Mouse (Mus musculus): Measurements from ENCODE around the gene Ttc37. TPM values are rescaled to one million over a fixed set of nuclear protein-coding genes. Genes with fewer than 3 reads are reported as not detected.

Ttc37 gene
- polyA plus RNA-seq (2015; fragmentation: Nextera tagmentation; extraction: Ambion mirVana), result 8.9 and 9.1 TPM in 2 replicates

GRCm38 (mm10) chr13:76098493-76099303 lies at the start of gene Ttc37, which contains the start of gene Arsk:
TSS of gene Ttc37 (plus strand) at chr13:76098734.
TSS of gene Arsk (minus strand) at chr13:76098660.
- Histone ChIP-seq H3K36me3 (no peaks in the 10 kb centered on the region), H3K4me3 (peak within 1 kb of the TSS; percentile 66), H3K9me3 (no peaks in the 10 kb centered on the region), H3K27me3 (no peaks in the 10 kb centered on the region), H3K27ac (replicated peaks) (peak within 1 kb of the TSS; percentile 74), H3K4me2 (peak within 1 kb of the TSS; percentile 71), H3K9ac (peak within 1 kb of the TSS; percentile 61), H3K4me1 (replicated peaks) (peaks cover 9% of the 10 kb centered on the region)
- ATAC-seq (ENCODE audit: low FRiP score, low read depth), result peak; percentile 98
- under 1% methylated on average over 34 of the region's 34 CpGs for WGBS

- peak; percentile 80 for ATAC-seq (ENCODE audit: low FRiP score, low read depth)
- Histone ChIP-seq H3K27ac (replicated peaks) (peak overlapping the region; percentile 51), H3K9ac (peak overlapping the region; percentile 54), H3K27me3 (peaks cover 28% of the 10 kb centered on the region), H3K4me2 (peak overlapping the region; percentile 82), H3K9me3 (no peaks in the 10 kb centered on the region), H3K4me1 (replicated peaks) (peaks cover 12% of the 10 kb centered on the region), H3K36me3 (no peaks in the 10 kb centered on the region), H3K4me3 (peak overlapping the region; percentile 54)
- WGBS, result under 1% methylated on average over 59 of the region's 59 CpGs
Observed at GRCm38 (mm10) chr13:76055391-76056232, 42.9 kb upstream of the Ttc37 start.

- WGBS, result under 1% methylated on average over 34 of the region's 34 CpGs
- peak overlapping the region; percentile 54 for H3K4me3 ChIP-seq
- H3K9ac ChIP-seq, result peak overlapping the region; percentile 54
- no peaks in the 10 kb centered on the region for H3K9me3 ChIP-seq
- peak; percentile 92 for ATAC-seq (ENCODE audit: low FRiP score, low read depth)
- peaks cover 28% of the 10 kb centered on the region for H3K27me3 ChIP-seq
- peak overlapping the region; percentile 51 for H3K27ac ChIP-seq (replicated peaks)
- H3K36me3 ChIP-seq, result no peaks in the 10 kb centered on the region
- peak overlapping the region; percentile 82 for H3K4me2 ChIP-seq
- H3K4me1 ChIP-seq (replicated peaks), result peaks cover 12% of the 10 kb centered on the region
Observed at GRCm38 (mm10) chr13:76056261-76056724, 42.2 kb upstream of the Ttc37 start.

GRCm38 (mm10) chr13:76056896-76057266 lies 41.7 kb upstream of the Ttc37 start, which contains the start of gene Gpr150:
TSS of gene Gpr150 (minus strand) at chr13:76056996.
- ATAC-seq (ENCODE audit: low FRiP score, low read depth), result peak; percentile 39; the same call in 1 of the 2 replicates
- peaks cover 28% of the 10 kb centered on the region for H3K27me3 ChIP-seq
- WGBS, result 10% methylated on average over 10 of the region's 10 CpGs

GRCm38 (mm10) chr13:76057267-76058069 lies 41.1 kb upstream of the Ttc37 start:
- peak overlapping the region; percentile 82 for H3K4me2 ChIP-seq
- no peak overlapping the region for H3K27ac ChIP-seq (replicated peaks)
- no peaks in the 10 kb centered on the region for H3K36me3 ChIP-seq
- H3K9me3 ChIP-seq, result no peaks in the 10 kb centered on the region
- H3K9ac ChIP-seq, result no peak overlapping the region
- peaks cover 12% of the 10 kb centered on the region for H3K4me1 ChIP-seq (replicated peaks)
- H3K27me3 ChIP-seq, result peaks cover 28% of the 10 kb centered on the region
- peak overlapping the region; percentile 54; the same call in 1 of the 2 replicates for H3K4me3 ChIP-seq
- 72% methylated on average over 10 of the region's 10 CpGs for WGBS
- no peak for ATAC-seq (ENCODE audit: low FRiP score, low read depth)

More at GRCm38 (mm10) chr13:76056896-76057266, 41.7 kb upstream of the Ttc37 start, which contains the start of gene Gpr150:
- Histone ChIP-seq H3K9me3 (no peaks in the 10 kb centered on the region), H3K36me3 (no peaks in the 10 kb centered on the region), H3K4me2 (peak within 1 kb of the TSS; percentile 82), H3K4me1 (replicated peaks) (peaks cover 12% of the 10 kb centered on the region), H3K9ac (peak within 1 kb of the TSS; percentile 54), H3K27ac (replicated peaks) (peak within 1 kb of the TSS; percentile 51), H3K4me3 (peak within 1 kb of the TSS; percentile 54)

GRCm38 (mm10) chr13:76059591-76059990 lies 38.9 kb upstream of the Ttc37 start:
- Histone ChIP-seq H3K4me2 (no peak overlapping the region), H3K4me3 (no peak overlapping the region), H3K27ac (replicated peaks) (no peak overlapping the region), H3K36me3 (no peaks in the 10 kb centered on the region), H3K9me3 (no peaks in the 10 kb centered on the region), H3K27me3 (peaks cover 15% of the 10 kb centered on the region), H3K9ac (no peak overlapping the region), H3K4me1 (replicated peaks) (peaks cover 12% of the 10 kb centered on the region)
- WGBS, result 93% methylated on average over 4 of the region's 4 CpGs
- no peak for ATAC-seq (ENCODE audit: low FRiP score, low read depth)

GRCm38 (mm10) chr13:76062126-76062525 lies 36.4 kb upstream of the Ttc37 start:
- H3K9ac ChIP-seq, result no peak overlapping the region
- peaks cover 12% of the 10 kb centered on the region for H3K27me3 ChIP-seq
- no peak overlapping the region for H3K4me2 ChIP-seq
- H3K36me3 ChIP-seq, result no peaks in the 10 kb centered on the region
- H3K9me3 ChIP-seq, result no peaks in the 10 kb centered on the region
- H3K4me1 ChIP-seq (replicated peaks), result no peaks in the 10 kb centered on the region
- 89% methylated on average over 3 of the region's 3 CpGs for WGBS
- H3K27ac ChIP-seq (replicated peaks), result no peak overlapping the region
- no peak for ATAC-seq (ENCODE audit: low FRiP score, low read depth)
- H3K4me3 ChIP-seq, result no peak overlapping the region

- no peaks in the 10 kb centered on the region for H3K9me3 ChIP-seq
- H3K27me3 ChIP-seq, result peaks cover 8% of the 10 kb centered on the region; the same call in 1 of the 2 replicates
- no peaks in the 10 kb centered on the region for H3K36me3 ChIP-seq
- no peak overlapping the region for H3K9ac ChIP-seq
- no peak overlapping the region for H3K4me3 ChIP-seq
- H3K4me2 ChIP-seq, result no peak overlapping the region
- no peak overlapping the region for H3K27ac ChIP-seq (replicated peaks)
- 98% methylated on average over 3 of the region's 3 CpGs for WGBS
- no peaks in the 10 kb centered on the region for H3K4me1 ChIP-seq (replicated peaks)
- no peak for ATAC-seq (ENCODE audit: low FRiP score, low read depth)
Observed at GRCm38 (mm10) chr13:76062569-76062968, 36.0 kb upstream of the Ttc37 start.

- no peak overlapping the region for H3K27ac ChIP-seq (replicated peaks)
Observed at GRCm38 (mm10) chr13:76063548-76063947, 35.0 kb upstream of the Ttc37 start.

GRCm38 (mm10) chr13:76064363-76064945 lies 34.1 kb upstream of the Ttc37 start:
- Histone ChIP-seq H3K4me2 (no peak overlapping the region), H3K36me3 (no peaks in the 10 kb centered on the region), H3K27ac (replicated peaks) (no peak overlapping the region), H3K27me3 (no peaks in the 10 kb centered on the region), H3K9ac (no peak overlapping the region), H3K4me3 (no peak overlapping the region), H3K4me1 (replicated peaks) (no peaks in the 10 kb centered on the region), H3K9me3 (no peaks in the 10 kb centered on the region)
- WGBS, result 89% methylated on average over 13 of the region's 13 CpGs
- ATAC-seq (ENCODE audit: low FRiP score, low read depth), result 0 out of 2 replicates have a peak, but pooled peaks have one; percentile 15

More at GRCm38 (mm10) chr13:76063548-76063947, 35.0 kb upstream of the Ttc37 start:
- Histone ChIP-seq H3K4me3 (no peak overlapping the region), H3K27me3 (no peaks in the 10 kb centered on the region), H3K9ac (no peak overlapping the region), H3K4me2 (no peak overlapping the region), H3K4me1 (replicated peaks) (no peaks in the 10 kb centered on the region), H3K9me3 (no peaks in the 10 kb centered on the region), H3K36me3 (no peaks in the 10 kb centered on the region)
- 90% methylated on average over 4 of the region's 4 CpGs for WGBS
- no peak for ATAC-seq (ENCODE audit: low FRiP score, low read depth)

GRCm38 (mm10) chr13:76074323-76074722 lies 24.2 kb upstream of the Ttc37 start:
- ATAC-seq (ENCODE audit: low FRiP score, low read depth), result no peak
- no peaks in the 10 kb centered on the region for H3K27me3 ChIP-seq
- no peak overlapping the region for H3K27ac ChIP-seq (replicated peaks)
- no peaks in the 10 kb centered on the region for H3K36me3 ChIP-seq
- H3K4me2 ChIP-seq, result no peak overlapping the region
- 80% methylated on average over 1 of the region's 1 CpGs for WGBS
- H3K9ac ChIP-seq, result no peak overlapping the region
- no peaks in the 10 kb centered on the region for H3K9me3 ChIP-seq
- no peak overlapping the region for H3K4me3 ChIP-seq
- no peaks in the 10 kb centered on the region for H3K4me1 ChIP-seq (replicated peaks)
